Mouse (Mus musculus): ENCODE measurements around the gene Tbl3. TPM values are rescaled to one million over a fixed set of nuclear protein-coding genes. Genes with fewer than 3 reads are reported as not detected.

The Tbl3 gene
- 29.7 TPM for total RNA-seq (2023)

GRCm38 (mm10) chr17:24706982-24707800, at the start of gene Tbl3:
Gene Tbl3 (minus strand): TSS chr17:24707660.

GRCm38 (mm10) chr17:24752415-24753394, 45.2 kb upstream of the Tbl3 start, which contains the start of gene Hs3st6:
Gene Hs3st6 (plus strand): TSS chr17:24752988.

GRCm38 (mm10) chr17:24736330-24737051, 29.0 kb upstream of the Tbl3 start, which contains the start of gene Msrb1:
Gene Msrb1 (plus strand): TSS chr17:24736642.

GRCm38 (mm10) chr17:24727618-24728017, 20.2 kb upstream of the Tbl3 start, which contains the start of gene Rpl3l:
Gene Rpl3l (plus strand): TSS chr17:24727820.

GRCm38 (mm10) chr17:24724184-24724583, 16.7 kb upstream of the Tbl3 start, which contains the start of gene Ndufb10:
Gene Ndufb10 (minus strand): TSS chr17:24724478.

GRCm38 (mm10) chr17:24717943-24718342, 10.5 kb upstream of the Tbl3 start, which contains the start of the genes Rnf151 and Rps2:
Gene Rnf151 (minus strand): TSS chr17:24718063.
Gene Rps2 (plus strand): TSS chr17:24718116.

GRCm38 (mm10) chr17:24696011-24696697, 11.3 kb downstream of the Tbl3 start, which contains the start of the genes Gfer and Noxo1:
Gene Gfer (minus strand): TSS chr17:24696156.
Gene Noxo1 (plus strand): TSS chr17:24696234.

GRCm38 (mm10) chr17:24689251-24690081, 18.0 kb downstream of the Tbl3 start, which contains the start of gene Syngr3:
Gene Syngr3 (minus strand): TSS chr17:24689955.

GRCm38 (mm10) chr17:24669545-24670245, 37.8 kb downstream of the Tbl3 start, which contains the start of gene Zfp598:
Gene Zfp598 (plus strand): TSS chr17:24669687.

GRCm38 (mm10) chr17:24658017-24658758, 49.3 kb downstream of the Tbl3 start, which contains the start of gene Npw:
Gene Npw (minus strand): TSS chr17:24658457.

GRCm38 (mm10) chr17:24650070-24650616, 57.3 kb downstream of the Tbl3 start, which contains the start of gene Slc9a3r2:
Gene Slc9a3r2 (minus strand): TSS chr17:24650327.

Other genes with a start within 250 kb of the Tbl3 start
- 68.1 TPM for gene E4f1, start 237.3 kb downstream of the Tbl3 start, total RNA-seq (2023)
- gene Pgp, start 237.3 kb downstream of the Tbl3 start, total RNA-seq (2023) = 10.9 TPM
- gene Bricd5, start 233.8 kb downstream of the Tbl3 start, total RNA-seq (2023) = 0.59 TPM
- 12.4 TPM for gene Mlst8, start 228.6 kb downstream of the Tbl3 start, total RNA-seq (2023)
- gene Caskin1, start 219.1 kb downstream of the Tbl3 start, total RNA-seq (2023) = not detected
- gene Traf7, start 179.7 kb downstream of the Tbl3 start, total RNA-seq (2023) = 189 TPM
- gene Rab26, start 173.4 kb downstream of the Tbl3 start, total RNA-seq (2023) = 1.8 TPM
- gene Pkd1, start 157.8 kb downstream of the Tbl3 start, total RNA-seq (2023) = 86.7 TPM
- 56.1 TPM for gene Tsc2, start 75.0 kb downstream of the Tbl3 start, total RNA-seq (2023)
- gene Nthl1, start 75.0 kb downstream of the Tbl3 start, total RNA-seq (2023) = 2.0 TPM
- 0.73 TPM for gene Slc9a3r2, start 57.3 kb downstream of the Tbl3 start, total RNA-seq (2023)
- gene Npw, start 49.2 kb downstream of the Tbl3 start, total RNA-seq (2023) = not detected
- 63.8 TPM for gene Zfp598, start 38.0 kb downstream of the Tbl3 start, total RNA-seq (2023)
- not detected for gene Syngr3, start 17.7 kb downstream of the Tbl3 start, total RNA-seq (2023)
- gene Gfer, start 11.5 kb downstream of the Tbl3 start, total RNA-seq (2023) = 14.5 TPM
- gene Noxo1, start 11.4 kb downstream of the Tbl3 start, total RNA-seq (2023) = 2.7 TPM
- not detected for gene Rnf151, start 10.4 kb upstream of the Tbl3 start, total RNA-seq (2023)
- gene Rps2, start 10.5 kb upstream of the Tbl3 start, total RNA-seq (2023) = 1,468 TPM
- 64.9 TPM for gene Ndufb10, start 16.8 kb upstream of the Tbl3 start, total RNA-seq (2023)
- gene Rpl3l, start 20.2 kb upstream of the Tbl3 start, total RNA-seq (2023) = not detected
- 31.3 TPM for gene Msrb1, start 29.0 kb upstream of the Tbl3 start, total RNA-seq (2023)
- not detected for gene Hs3st6, start 45.3 kb upstream of the Tbl3 start, total RNA-seq (2023)
- gene Meiob, start 96.6 kb upstream of the Tbl3 start, total RNA-seq (2023) = not detected
- gene Hagh, start 132.5 kb upstream of the Tbl3 start, total RNA-seq (2023) = 29.9 TPM
- gene Fahd1, start 142.7 kb upstream of the Tbl3 start, total RNA-seq (2023) = 2.1 TPM
- not detected for gene Igfals, start 158.3 kb upstream of the Tbl3 start, total RNA-seq (2023)
- gene Nubp2, start 178.7 kb upstream of the Tbl3 start, total RNA-seq (2023) = 56.2 TPM
- 27.0 TPM for gene Spsb3, start 179.0 kb upstream of the Tbl3 start, total RNA-seq (2023)
- 66.7 TPM for gene Eme2, start 187.4 kb upstream of the Tbl3 start, total RNA-seq (2023)
- 40.3 TPM for gene Mrps34, start 187.5 kb upstream of the Tbl3 start, total RNA-seq (2023)
- 15.3 TPM for gene Nme3, start 188.8 kb upstream of the Tbl3 start, total RNA-seq (2023)
- 222 TPM for gene Mapk8ip3, start 229.3 kb upstream of the Tbl3 start, total RNA-seq (2023)